ENCODE assay signal across 31 mouse cellular contexts in genomic region chr16:19200977-19201376, GRCm38 (mm10).
"Had no signal": no experiment of that assay in that cellular context is flagged by ENCODE, and none has a peak within 500 bp of the region (broad histone marks: within the 10 kb centered on the region; RNA-seq: fewer than 3 reads in every experiment).

No protein-coding gene starts in this region.

- H3K27me3 ChIP-seq: limb, embryonic 12.5 days; limb, embryonic 13.5 days; limb, embryonic 15.5 days; liver, embryonic 12.5 days; liver, embryonic 13.5 days; liver, embryonic 15.5 days; lung, embryonic 15.5 days; megakaryocyte, embryonic 14.5 days; midbrain, embryonic 12.5 days; midbrain, embryonic 13.5 days; midbrain, embryonic 15.5 days had no signal

- DNase-seq: left cerebral cortex, postnatal 4 days; liver; liver, embryonic 13.5 days; liver, postnatal 0 days; lung, adult 18-20 months; lung, adult 2 months; lung, embryonic 14.5 days; lung, postnatal 10 days; lung, postnatal 14 days; lung, postnatal 36 days; lung, postnatal 4 days; midbrain, embryonic 14.5 days had no signal

- H3K36me3 ChIP-seq: limb, embryonic 10.5 days; limb, embryonic 12.5 days; limb, embryonic 13.5 days; limb, embryonic 15.5 days; liver, embryonic 12.5 days; liver, embryonic 13.5 days; liver, embryonic 15.5 days; lung, embryonic 15.5 days; midbrain, embryonic 10.5 days; midbrain, embryonic 12.5 days; midbrain, embryonic 13.5 days; midbrain, embryonic 15.5 days had no signal

- ATAC-seq: liver, embryonic 12.5 days; liver, postnatal 0 days; lung, postnatal 0 days; midbrain, embryonic 13.5 days; midbrain, embryonic 15.5 days; midbrain, embryonic 16.5 days had no signal

- H3K4me1 ChIP-seq: limb, embryonic 10.5 days; limb, embryonic 12.5 days; limb, embryonic 13.5 days; limb, embryonic 15.5 days; liver, embryonic 12.5 days; liver, embryonic 13.5 days; liver, embryonic 15.5 days; lung, embryonic 15.5 days; megakaryocyte, embryonic 14.5 days; midbrain, embryonic 10.5 days; midbrain, embryonic 12.5 days; midbrain, embryonic 13.5 days; midbrain, embryonic 15.5 days had no signal

- H3K4me3 ChIP-seq: limb, embryonic 10.5 days; limb, embryonic 12.5 days; limb, embryonic 13.5 days; limb, embryonic 15.5 days; liver, embryonic 12.5 days; liver, embryonic 13.5 days; liver, embryonic 15.5 days; lung, embryonic 15.5 days; megakaryocyte, embryonic 14.5 days; midbrain, embryonic 10.5 days; midbrain, embryonic 12.5 days; midbrain, embryonic 13.5 days; midbrain, embryonic 15.5 days; myocyte had no signal

- H3K9ac ChIP-seq: limb, embryonic 12.5 days; limb, embryonic 13.5 days; limb, embryonic 15.5 days; liver, embryonic 12.5 days; liver, embryonic 13.5 days; liver, embryonic 14.5 days; liver, embryonic 15.5 days; liver, postnatal 0 days; lung, embryonic 14.5 days; lung, embryonic 15.5 days; midbrain, embryonic 12.5 days; midbrain, embryonic 13.5 days; midbrain, embryonic 15.5 days had no signal

- H3K4me2 ChIP-seq: limb, embryonic 12.5 days; limb, embryonic 13.5 days; limb, embryonic 15.5 days; liver, embryonic 11.5 days; liver, embryonic 12.5 days; liver, embryonic 13.5 days; liver, embryonic 15.5 days; lung, embryonic 14.5 days; lung, embryonic 15.5 days; midbrain, embryonic 11.5 days; midbrain, embryonic 12.5 days; midbrain, embryonic 13.5 days; midbrain, embryonic 15.5 days had no signal

- H3K9me3 ChIP-seq: limb, embryonic 10.5 days; limb, embryonic 12.5 days; limb, embryonic 13.5 days; limb, embryonic 15.5 days; liver, embryonic 13.5 days; liver, embryonic 15.5 days; lung, embryonic 15.5 days; midbrain, embryonic 13.5 days; midbrain, embryonic 15.5 days had no signal

- H3K27ac ChIP-seq: limb, embryonic 10.5 days; limb, embryonic 12.5 days; limb, embryonic 13.5 days; limb, embryonic 15.5 days; liver, embryonic 12.5 days; liver, embryonic 13.5 days; liver, embryonic 14.5 days; liver, embryonic 15.5 days; lung, embryonic 15.5 days; macrophage; midbrain, embryonic 10.5 days; midbrain, embryonic 12.5 days; midbrain, embryonic 13.5 days; midbrain, embryonic 15.5 days had no signal
